In the genomic region with DNA sequence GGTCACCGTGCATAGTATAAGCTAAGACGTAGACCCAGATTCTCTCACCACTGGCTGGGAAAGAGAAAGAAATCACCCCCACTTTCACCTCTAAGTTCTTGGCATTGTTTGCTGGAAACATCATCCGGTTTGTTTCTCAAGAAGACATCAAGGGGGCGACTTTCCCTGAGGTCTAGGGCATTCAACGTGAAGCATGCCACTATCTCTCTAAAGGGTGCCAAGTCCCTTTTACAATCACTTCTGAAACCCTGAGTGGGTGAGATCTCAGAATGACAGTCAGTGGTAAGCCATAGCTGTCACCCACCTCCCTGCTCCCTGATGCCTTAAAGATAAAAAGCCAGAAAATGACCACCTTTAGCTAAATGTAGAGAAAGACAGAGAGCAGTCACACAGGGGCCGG, we compare ENCODE assay signal across 23 mouse cellular contexts. TPM values are rescaled to one million over a fixed set of nuclear protein-coding genes. Genes with fewer than 3 reads are reported as not detected.
"Had no signal": no experiment of that assay in that cellular context is flagged by ENCODE, and none has a peak within 500 bp of the region (broad histone marks: within the 10 kb centered on the region; RNA-seq: fewer than 3 reads in every experiment).

No protein-coding gene starts in this region.

- H3K4me3 ChIP-seq: limb, embryonic 10.5 days; limb, embryonic 13.5 days; liver, embryonic 12.5 days; liver, embryonic 15.5 days; lung, embryonic 15.5 days; midbrain, embryonic 10.5 days; midbrain, embryonic 13.5 days; myocyte; neural tube, embryonic 12.5 days had no signal

- H3K4me2 ChIP-seq: limb, embryonic 13.5 days; liver, embryonic 12.5 days; liver, embryonic 15.5 days; lung, embryonic 15.5 days; midbrain, embryonic 13.5 days; neural tube, embryonic 12.5 days had no signal

- H3K36me3 ChIP-seq: limb, embryonic 10.5 days; limb, embryonic 13.5 days; liver, embryonic 12.5 days; liver, embryonic 15.5 days; lung, embryonic 15.5 days; midbrain, embryonic 10.5 days; midbrain, embryonic 13.5 days; neural tube, embryonic 12.5 days had no signal

- H3K27me3 ChIP-seq: limb, embryonic 13.5 days; liver, embryonic 12.5 days; liver, embryonic 15.5 days; lung, embryonic 15.5 days; midbrain, embryonic 13.5 days; neural tube, embryonic 12.5 days had no signal

- H3K9me3 ChIP-seq: limb, embryonic 10.5 days; limb, embryonic 13.5 days; liver, embryonic 12.5 days; liver, embryonic 15.5 days; lung, embryonic 15.5 days; midbrain, embryonic 10.5 days; midbrain, embryonic 13.5 days; neural tube, embryonic 12.5 days had no signal

- H3K9ac ChIP-seq: limb, embryonic 13.5 days; liver, embryonic 12.5 days; liver, embryonic 15.5 days; lung, embryonic 15.5 days; midbrain, embryonic 13.5 days; neural tube, embryonic 12.5 days had no signal

- H3K27ac ChIP-seq: limb, embryonic 10.5 days; limb, embryonic 13.5 days; liver, embryonic 12.5 days; liver, embryonic 15.5 days; lung, embryonic 15.5 days; midbrain, embryonic 10.5 days; midbrain, embryonic 13.5 days; neural tube, embryonic 12.5 days; stomach, postnatal 0 days had no signal

- ATAC-seq: liver, embryonic 12.5 days; midbrain, embryonic 13.5 days; midbrain, embryonic 16.5 days had no signal

- H3K4me1 ChIP-seq: limb, embryonic 10.5 days; limb, embryonic 13.5 days; liver, embryonic 12.5 days; liver, embryonic 15.5 days; lung, embryonic 15.5 days; midbrain, embryonic 10.5 days; midbrain, embryonic 13.5 days; neural tube, embryonic 12.5 days had no signal

- DNase-seq: kidney, adult 18-20 months; kidney, adult 9 months; kidney, postnatal 14 days; kidney, postnatal 4 days; liver; retina, postnatal 1 day; right cerebral cortex, postnatal 25 days had no signal

RNA-seq across cellular contexts. Expression of a gene that starts 21.6 kb away (rescaled TPM):
- total RNA-seq: layer of hippocampus, adult 18-20 months; layer of hippocampus, postnatal 25 days; left cerebral cortex, adult 18-20 months; left cerebral cortex, postnatal 25 days had no signal
- polyA plus RNA-seq: limb, embryonic 13.5 days; midbrain, embryonic 10.5 days; midbrain, embryonic 16.5 days; neural tube, embryonic 12.5 days; stomach, embryonic 14.5 days had no signal
